Mouse (Mus musculus): ENCODE results near the gene Slc44a3.

GRCm38 (mm10) chr3:121579402-121579801, 47.2 kb upstream of the Slc44a3 start:
- TF ChIP-seq MYOD1 (IDR thresholded peaks at IDR 0.05; ENCODE audit: control insufficient read depth, insufficient read length, low read depth) (no peak), CTCF (IDR thresholded peaks at IDR 0.05; ENCODE audit: control insufficient read depth, insufficient read depth, insufficient read length) (no peak), CEBPB (IDR thresholded peaks at IDR 0.05; ENCODE audit: low read depth) (no peak), USF1 (IDR thresholded peaks at IDR 0.05; ENCODE audit: low read depth) (no peak), MAX (IDR thresholded peaks at IDR 0.05) (no peak), MYOG (IDR thresholded peaks at IDR 0.05; ENCODE audit: control insufficient read depth, extremely low read depth, insufficient read length) (no peak)
